Mouse (Mus musculus): ENCODE results near the gene Adarb2. TPM values are rescaled to one million over a fixed set of nuclear protein-coding genes. Genes with fewer than 3 reads are reported as not detected.

Gene Adarb2
- 2.0 and 5.8 TPM in 2 replicates for polyA plus RNA-seq (2016; fragmentation: Nextera tagmentation; extraction: Ambion mirVana)

- peak within 1 kb of the TSS; percentile 61 for H3K27ac ChIP-seq (replicated peaks)
- peaks cover 14% of the 10 kb centered on the region for H3K27me3 ChIP-seq (ENCODE audit: low read depth, poor library complexity, severe bottlenecking)
- H3K9me3 ChIP-seq (replicated peaks): no peaks in the 10 kb centered on the region
- H3K4me1 ChIP-seq: peaks cover 16% of the 10 kb centered on the region
- no peaks in the 10 kb centered on the region for H3K36me3 ChIP-seq
- under 1% methylated on average over 26 of the region's 26 CpGs for WGBS
- peak within 1 kb of the TSS; percentile 67 for H3K4me3 ChIP-seq
- peak; percentile 72 for DNase-seq (ENCODE audit: low spot score)
These were observed at the start of gene Adarb2 for GRCm38 (mm10) chr13:8202681-8203476. Gene Adarb2 (plus strand): TSS chr13:8202866.

GRCm38 (mm10) chr13:8173800-8174199 lies 28.9 kb upstream of the Adarb2 start:
- no peaks in the 10 kb centered on the region for H3K4me1 ChIP-seq
- no peaks in the 10 kb centered on the region for H3K9me3 ChIP-seq (replicated peaks)

GRCm38 (mm10) chr13:8191977-8192376 lies 10.7 kb upstream of the Adarb2 start:
- Histone ChIP-seq H3K4me3 (no peak overlapping the region), H3K36me3 (no peaks in the 10 kb centered on the region), H3K9me3 (replicated peaks) (no peaks in the 10 kb centered on the region), H3K27me3 (ENCODE audit: low read depth, poor library complexity, severe bottlenecking) (no peaks in the 10 kb centered on the region), H3K27ac (replicated peaks) (no peak overlapping the region), H3K4me1 (peaks cover 6% of the 10 kb centered on the region; the same call in 1 of the 2 replicates)
- DNase-seq (ENCODE audit: low spot score): no peak
- 54% methylated on average over 7 of the region's 7 CpGs for WGBS

More at GRCm38 (mm10) chr13:8173800-8174199, 28.9 kb upstream of the Adarb2 start:
- no peaks in the 10 kb centered on the region for H3K36me3 ChIP-seq
- H3K4me3 ChIP-seq: no peak overlapping the region
- 77% methylated on average over 1 of the region's 1 CpGs for WGBS
- DNase-seq (ENCODE audit: low spot score): no peak
- H3K27ac ChIP-seq (replicated peaks): no peak overlapping the region
- H3K27me3 ChIP-seq (ENCODE audit: low read depth, poor library complexity, severe bottlenecking): no peaks in the 10 kb centered on the region

- Histone ChIP-seq H3K36me3 (no peaks in the 10 kb centered on the region), H3K4me3 (no peak overlapping the region), H3K27me3 (ENCODE audit: low read depth, poor library complexity, severe bottlenecking) (peaks cover 11% of the 10 kb centered on the region), H3K4me1 (peaks cover 16% of the 10 kb centered on the region), H3K27ac (replicated peaks) (no peak overlapping the region), H3K9me3 (replicated peaks) (no peaks in the 10 kb centered on the region)
- DNase-seq (ENCODE audit: low spot score): no peak
- WGBS: 73% methylated on average over 3 of the region's 3 CpGs
These were observed 3.3 kb upstream of the Adarb2 start for GRCm38 (mm10) chr13:8199186-8199880.

GRCm38 (mm10) chr13:8203477-8203813 lies 779 bp downstream of the Adarb2 start:
- H3K4me1 ChIP-seq: peaks cover 16% of the 10 kb centered on the region
- H3K9me3 ChIP-seq (replicated peaks): no peaks in the 10 kb centered on the region
- H3K4me3 ChIP-seq: peak overlapping the region; percentile 67
- H3K27me3 ChIP-seq (ENCODE audit: low read depth, poor library complexity, severe bottlenecking): peaks cover 14% of the 10 kb centered on the region
- DNase-seq (ENCODE audit: low spot score): no peak
- peak overlapping the region; percentile 61 for H3K27ac ChIP-seq (replicated peaks)
- H3K36me3 ChIP-seq: no peaks in the 10 kb centered on the region
- 4% methylated on average over 4 of the region's 4 CpGs for WGBS

- no peak overlapping the region for H3K4me3 ChIP-seq
- DNase-seq (ENCODE audit: low spot score): no peak
These were observed 4.7 kb downstream of the Adarb2 start for GRCm38 (mm10) chr13:8207337-8207736.

GRCm38 (mm10) chr13:8210776-8211175 lies 8.1 kb downstream of the Adarb2 start:
- no peaks in the 10 kb centered on the region for H3K36me3 ChIP-seq
- WGBS: 76% methylated on average over 4 of the region's 4 CpGs
- H3K9me3 ChIP-seq (replicated peaks): no peaks in the 10 kb centered on the region
- no peak overlapping the region for H3K27ac ChIP-seq (replicated peaks)
- H3K27me3 ChIP-seq (ENCODE audit: low read depth, poor library complexity, severe bottlenecking): no peaks in the 10 kb centered on the region
- no peak for DNase-seq (ENCODE audit: low spot score)
- H3K4me1 ChIP-seq: no peaks in the 10 kb centered on the region
- H3K4me3 ChIP-seq: no peak overlapping the region

More at GRCm38 (mm10) chr13:8207337-8207736, 4.7 kb downstream of the Adarb2 start:
- H3K27me3 ChIP-seq (ENCODE audit: low read depth, poor library complexity, severe bottlenecking): peaks cover 14% of the 10 kb centered on the region
- peaks cover 13% of the 10 kb centered on the region for H3K4me1 ChIP-seq
- H3K27ac ChIP-seq (replicated peaks): no peak overlapping the region
- WGBS: 85% methylated on average over 16 of the region's 16 CpGs
- H3K36me3 ChIP-seq: no peaks in the 10 kb centered on the region
- H3K9me3 ChIP-seq (replicated peaks): no peaks in the 10 kb centered on the region

GRCm38 (mm10) chr13:8238871-8239270 lies 36.2 kb downstream of the Adarb2 start:
- H3K4me1 ChIP-seq: no peaks in the 10 kb centered on the region
- H3K27ac ChIP-seq (replicated peaks): no peak overlapping the region
- no peak for DNase-seq (ENCODE audit: low spot score)
- 77% methylated on average over 1 of the region's 1 CpGs for WGBS
- no peaks in the 10 kb centered on the region for H3K36me3 ChIP-seq
- no peaks in the 10 kb centered on the region for H3K9me3 ChIP-seq (replicated peaks)
- H3K27me3 ChIP-seq (ENCODE audit: low read depth, poor library complexity, severe bottlenecking): no peaks in the 10 kb centered on the region
- H3K4me3 ChIP-seq: no peak overlapping the region

- H3K4me1 ChIP-seq: no peaks in the 10 kb centered on the region
- H3K27ac ChIP-seq (replicated peaks): no peak overlapping the region
- no peaks in the 10 kb centered on the region for H3K27me3 ChIP-seq (ENCODE audit: low read depth, poor library complexity, severe bottlenecking)
- 94% methylated on average over 5 of the region's 5 CpGs for WGBS
- no peaks in the 10 kb centered on the region for H3K36me3 ChIP-seq
- DNase-seq (ENCODE audit: low spot score): no peak
- H3K4me3 ChIP-seq: no peak overlapping the region
- no peaks in the 10 kb centered on the region for H3K9me3 ChIP-seq (replicated peaks)
These were observed 45.5 kb downstream of the Adarb2 start for GRCm38 (mm10) chr13:8248016-8248667.

GRCm38 (mm10) chr13:8272158-8272945 lies 69.7 kb downstream of the Adarb2 start:
- WGBS: 82% methylated on average over 4 of the region's 4 CpGs
- H3K36me3 ChIP-seq: no peaks in the 10 kb centered on the region
- H3K27ac ChIP-seq (replicated peaks): no peak overlapping the region
- no peaks in the 10 kb centered on the region for H3K4me1 ChIP-seq
- no peaks in the 10 kb centered on the region for H3K27me3 ChIP-seq (ENCODE audit: low read depth, poor library complexity, severe bottlenecking)
- no peak overlapping the region for H3K4me3 ChIP-seq
- no peak for DNase-seq (ENCODE audit: low spot score)
- H3K9me3 ChIP-seq (replicated peaks): no peaks in the 10 kb centered on the region

- no peaks in the 10 kb centered on the region for H3K9me3 ChIP-seq (replicated peaks)
- H3K27ac ChIP-seq (replicated peaks): no peak overlapping the region
- DNase-seq (ENCODE audit: low spot score): no peak
- no peaks in the 10 kb centered on the region for H3K4me1 ChIP-seq
- 86% methylated on average over 2 of the region's 2 CpGs for WGBS
- no peaks in the 10 kb centered on the region for H3K27me3 ChIP-seq (ENCODE audit: low read depth, poor library complexity, severe bottlenecking)
- no peak overlapping the region for H3K4me3 ChIP-seq
- H3K36me3 ChIP-seq: no peaks in the 10 kb centered on the region
These were observed 80.5 kb downstream of the Adarb2 start for GRCm38 (mm10) chr13:8283116-8283515.

Data from midbrain, embryonic 10.5 days (tissue).